Mouse (Mus musculus) erythroid progenitor cell, adult 5-6 weeks (primary cell): Measurements from ENCODE around the gene Akr1b10. TPM values are rescaled to one million over a fixed set of nuclear protein-coding genes. Genes with fewer than 3 reads are reported as not detected.
"Not testable (repeated sequence)": the region's sequence is repeated elsewhere in the genome, so short reads cannot be mapped to it uniquely, and the experiment has no call there.

ENCODE experiments used
- ATAC-seq: replicated peaks from 2 replicates; pipeline ENCODE4 v1.8.0; 2016; ENCODE audit warnings: moderate number of reproducible peaks, mild to moderate bottlenecking, moderate TSS enrichment, inconsistent platforms; ENCODE audit not compliant: poor library complexity, low FRiP score, severe bottlenecking
- total RNA-seq, 2 experiments: library from RNA; stranded (forward) in 1 of 2; stranded (reverse) in 1 of 2; fragments of 150-400 nt in 1 of 2; fragments of 186-747, 209-891 nt in 1 of 2; gene quantifications; 2 replicates each; pipeline versions ENCODE4 v1.2.3 to v1.2.4; 2015 to 2017; ENCODE audit warnings: low replicate concordance in 2 of 2

Gene Akr1b10
- total RNA-seq, 2 experiments from 2014 or later: 5.5 to 16.8 TPM

DNA sequence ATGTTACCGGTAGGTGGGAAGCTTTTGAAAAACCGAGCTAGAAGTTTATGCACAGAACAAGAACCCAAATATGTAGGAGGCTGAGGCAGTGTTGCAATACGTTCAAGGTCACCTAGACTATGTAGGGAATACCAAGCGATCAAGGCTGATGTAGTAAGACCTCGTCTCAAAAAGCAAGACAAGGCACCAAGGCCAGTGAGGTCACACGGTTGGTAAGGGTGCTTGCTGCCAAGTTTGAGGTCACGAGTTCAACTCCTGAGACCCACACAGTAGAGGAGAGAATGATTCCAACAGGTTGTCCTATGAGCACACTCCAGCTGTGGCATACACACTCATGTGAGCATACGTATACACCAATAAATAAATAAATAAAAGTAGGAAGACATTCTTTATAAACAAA lies 13.9 kb upstream of the Akr1b10 start:
- no peak for ATAC-seq

DNA sequence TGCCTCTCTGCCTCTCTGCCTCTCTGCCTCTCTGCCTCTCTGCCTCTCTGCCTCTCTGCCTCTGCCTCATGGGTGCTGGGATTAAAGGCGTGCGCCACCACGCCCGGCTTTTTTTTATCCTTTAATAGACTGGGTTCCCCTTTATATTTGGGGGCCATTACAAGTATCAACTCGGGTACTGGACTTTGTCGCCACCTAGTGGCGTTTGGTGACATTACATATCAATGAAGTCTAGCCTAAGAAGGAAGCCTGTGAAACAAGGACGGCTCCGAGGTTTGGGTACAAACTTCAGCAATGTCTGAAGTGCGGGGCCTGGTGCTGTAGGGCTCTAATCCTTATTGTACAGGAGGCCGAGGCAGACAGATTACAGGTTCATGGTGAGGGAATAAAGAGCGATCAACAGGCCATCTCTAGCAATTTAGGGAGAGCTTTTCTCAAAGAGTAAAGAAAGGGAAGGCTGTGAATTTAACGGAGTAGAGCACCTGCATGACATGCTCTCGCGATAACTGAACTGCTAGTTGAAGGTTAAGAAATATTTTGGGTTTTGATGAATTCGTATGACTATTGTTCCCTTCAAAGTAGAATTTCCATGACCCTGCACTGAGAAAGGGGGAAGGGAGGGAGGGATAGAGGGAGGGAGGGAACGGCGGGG lies 12.2 kb upstream of the Akr1b10 start:
- peak; percentile 71; the same call in 1 of the 2 replicates for ATAC-seq

DNA sequence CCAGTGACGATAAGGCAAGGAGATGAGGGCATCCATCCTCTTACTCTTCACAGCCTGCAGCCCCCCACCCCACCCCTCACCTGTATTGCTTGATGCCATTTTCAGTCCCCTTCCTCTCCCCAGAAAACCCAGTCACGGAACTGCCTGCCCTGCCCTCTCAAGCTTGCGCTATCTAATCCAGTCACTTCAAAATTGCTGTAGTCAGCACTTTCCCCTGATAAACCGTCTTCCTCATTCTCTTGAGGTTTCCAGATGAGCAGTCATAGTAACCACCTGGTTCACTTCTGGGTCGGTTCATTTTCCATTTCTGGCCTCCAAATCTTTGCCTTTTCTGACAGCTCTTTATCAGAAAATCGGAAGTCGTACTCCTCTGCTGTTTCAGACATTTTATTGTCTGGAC lies 10.2 kb upstream of the Akr1b10 start:
- no peak for ATAC-seq

DNA sequence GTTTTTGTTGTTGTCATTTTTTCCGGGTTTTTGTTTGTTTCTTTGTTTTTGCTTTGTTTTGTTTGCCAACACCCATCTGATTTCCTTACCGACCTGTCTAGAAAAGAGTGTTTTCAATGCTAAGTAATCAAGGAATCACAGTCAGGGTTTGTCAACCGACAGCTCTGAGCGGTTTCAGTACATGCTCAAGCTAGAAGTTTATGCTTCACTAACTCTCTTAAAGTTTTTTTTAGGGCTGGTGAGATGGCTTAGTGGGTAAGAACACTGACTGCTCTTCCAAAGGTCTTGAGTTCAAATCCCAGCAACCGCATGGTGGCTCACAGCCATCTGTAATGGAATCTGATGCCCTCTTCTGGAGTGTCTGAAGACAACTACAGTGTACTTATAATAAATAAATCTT lies 8.1 kb upstream of the Akr1b10 start:
- not testable (repeated sequence) for ATAC-seq

DNA sequence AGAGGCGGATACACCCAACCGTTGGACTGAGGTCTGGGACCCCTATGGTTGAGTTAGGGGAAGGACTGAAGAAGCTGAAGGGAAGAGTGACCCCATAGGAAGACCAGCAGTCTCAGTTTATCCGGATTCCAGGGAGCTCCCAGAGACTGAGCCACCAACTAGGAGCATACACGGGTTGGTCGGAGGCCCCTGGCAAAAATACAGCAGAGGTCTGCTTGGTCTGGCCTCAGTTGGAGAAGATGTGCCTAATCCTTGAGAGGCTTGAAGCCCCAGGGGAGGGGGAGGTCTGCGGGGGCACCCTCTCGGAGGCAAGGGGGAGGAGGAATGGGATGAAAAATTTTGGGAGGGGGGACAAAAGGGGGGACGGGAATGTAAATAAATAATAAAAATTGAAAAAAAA lies 617 bp upstream of the Akr1b10 start:
- no peak for ATAC-seq

DNA sequence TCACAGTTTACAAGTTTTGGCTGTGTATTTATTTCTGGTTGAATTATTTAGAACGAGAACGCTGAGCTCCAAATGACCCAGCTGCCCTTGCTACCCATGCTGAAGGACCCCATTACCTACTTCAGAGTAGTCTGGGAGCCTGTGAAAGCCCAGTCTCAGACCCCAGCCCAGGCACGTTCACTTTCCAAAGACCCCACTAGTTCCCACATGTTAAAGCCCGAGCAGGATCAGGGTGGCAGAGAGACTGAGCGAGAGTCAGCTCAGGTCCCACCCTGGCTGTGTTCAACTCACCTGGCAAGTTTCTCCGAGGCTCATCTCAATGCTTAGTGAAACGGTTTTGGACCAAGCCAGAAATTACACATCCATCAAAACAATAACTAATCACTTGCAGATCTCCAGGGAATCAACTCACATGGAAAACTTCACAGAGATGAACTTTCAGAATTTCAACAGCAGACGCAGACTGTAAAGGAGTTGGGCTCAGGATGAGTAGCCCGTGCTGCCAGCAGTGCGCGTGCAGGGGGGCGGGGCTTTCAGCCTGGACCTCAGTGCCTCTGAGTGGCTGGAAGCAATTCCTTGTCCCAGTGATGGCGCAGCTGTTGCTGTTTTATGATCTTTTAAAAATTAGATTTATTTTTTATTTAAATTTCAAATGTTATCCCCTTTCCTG lies 818 bp downstream of the Akr1b10 start:
- ATAC-seq: no peak

DNA sequence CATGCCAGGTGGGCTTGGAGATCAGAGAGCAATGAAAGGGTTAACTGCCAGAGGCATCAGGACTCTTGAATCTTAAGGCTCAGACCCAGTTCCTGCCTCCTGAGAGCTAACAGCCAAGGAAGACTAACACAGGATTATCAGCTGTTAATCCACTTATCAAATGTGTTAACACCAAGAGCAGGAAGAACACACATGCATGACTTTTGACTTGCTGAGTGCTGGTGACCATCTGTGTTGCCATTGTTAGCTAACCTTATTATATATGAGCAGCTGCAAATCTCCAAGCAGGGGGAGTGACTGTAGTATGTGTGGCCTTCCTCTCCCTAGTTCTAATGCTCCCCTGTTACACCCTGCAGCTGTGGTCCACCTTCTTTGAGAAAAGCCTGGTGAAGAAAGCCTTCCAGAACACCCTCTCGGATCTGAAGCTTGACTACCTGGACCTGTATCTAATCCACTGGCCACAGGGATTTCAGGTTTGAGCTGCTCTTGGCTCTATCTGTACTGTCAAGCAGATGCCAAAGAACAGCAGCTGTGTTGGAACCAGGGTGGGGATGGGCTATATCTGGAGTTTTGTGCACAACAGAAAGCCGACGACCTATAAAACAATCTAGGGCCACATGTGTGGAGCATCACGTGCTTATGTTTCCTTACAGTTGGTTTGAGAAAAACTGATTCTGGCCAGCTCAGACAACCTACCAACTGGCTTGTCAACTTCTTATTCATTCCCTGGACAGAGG lies 4.6 kb downstream of the Akr1b10 start:
- no peak for ATAC-seq

DNA sequence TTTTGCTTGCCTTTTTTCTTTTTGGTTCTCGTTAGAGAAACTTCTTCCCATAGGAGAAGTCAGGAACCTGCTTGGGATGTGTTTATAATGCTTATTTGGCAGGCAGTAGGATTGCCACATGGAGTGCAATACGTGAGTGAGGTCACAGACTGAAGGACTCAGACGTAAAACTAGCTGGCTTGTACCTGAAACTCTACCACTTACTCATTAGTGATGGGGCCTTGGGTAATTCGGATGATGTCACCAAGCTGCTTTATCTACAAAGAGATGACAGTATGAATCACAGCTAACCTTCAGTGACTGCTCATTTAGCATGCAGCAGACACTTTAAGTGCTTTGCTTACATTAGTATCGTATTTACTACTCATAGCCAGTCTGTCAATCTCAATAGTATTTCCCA lies 11.9 kb downstream of the Akr1b10 start:
- ATAC-seq: no peak

DNA sequence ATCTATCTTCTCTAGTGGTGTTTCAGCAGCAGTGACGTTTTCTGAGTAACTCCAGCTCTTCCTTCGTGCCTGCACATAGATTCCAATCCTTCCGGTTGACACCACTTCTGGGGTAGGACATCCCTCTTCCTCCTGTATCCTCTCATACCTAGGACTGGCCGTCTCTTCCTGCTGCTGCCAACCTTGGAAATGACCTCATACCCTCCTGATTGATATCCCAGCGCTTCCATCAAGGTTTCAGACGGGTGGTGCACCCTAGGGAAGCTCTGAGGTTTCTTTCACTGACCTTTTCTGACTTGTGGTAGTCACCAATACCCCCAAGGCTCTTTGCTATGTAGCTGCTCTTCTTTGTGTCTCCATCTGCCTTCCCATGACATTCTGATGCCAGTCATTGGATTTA lies 14.4 kb downstream of the Akr1b10 start:
- ATAC-seq: no peak

DNA sequence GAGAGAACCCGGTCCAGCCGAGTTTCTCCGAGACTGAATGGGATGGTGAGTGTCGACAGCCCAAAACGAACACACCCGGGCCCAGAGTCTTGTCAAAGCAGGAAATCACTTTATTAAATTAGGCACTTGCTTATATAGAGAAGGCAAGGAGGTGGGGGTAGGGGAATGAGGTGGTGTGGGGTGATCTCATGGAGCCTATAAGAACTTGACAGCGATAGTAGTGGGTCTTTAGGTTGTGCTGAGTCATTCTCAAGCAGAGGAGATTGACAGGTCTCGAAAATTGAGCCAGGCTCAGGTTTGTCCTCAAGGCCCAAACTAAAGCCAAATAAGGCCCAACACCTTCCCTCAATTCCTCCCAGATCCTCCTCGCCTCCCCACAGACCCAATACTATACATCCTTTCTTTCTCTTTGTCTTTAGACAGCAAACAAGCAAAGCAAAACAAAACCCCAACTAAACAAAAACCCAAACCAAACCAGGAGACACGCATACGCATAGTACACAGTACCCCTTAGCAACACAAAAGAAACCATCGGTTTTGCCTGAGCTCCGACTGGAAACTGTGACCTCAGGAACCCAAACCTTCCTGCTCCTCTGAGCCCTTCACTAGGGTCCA lies 15.7 kb downstream of the Akr1b10 start:
- no peak for ATAC-seq

DNA sequence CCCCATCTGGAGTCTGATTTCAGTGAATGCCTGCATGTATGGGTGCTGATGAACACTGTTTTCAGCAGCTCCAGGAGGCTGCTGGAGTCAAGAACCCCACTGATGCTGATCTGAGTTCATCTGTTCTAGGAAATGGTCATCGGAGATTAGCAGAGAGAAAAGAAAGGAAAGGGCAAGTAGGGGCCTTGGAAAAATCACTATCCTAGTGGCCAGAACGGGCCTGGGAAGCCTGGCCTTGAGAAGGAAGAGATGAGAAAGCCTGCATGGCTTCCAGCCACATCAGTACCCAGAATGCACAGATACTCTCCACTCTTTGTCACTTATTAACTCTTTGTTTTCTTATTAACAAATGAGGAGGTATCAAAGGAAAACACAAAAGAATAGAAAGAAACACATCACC lies 16.7 kb downstream of the Akr1b10 start:
- ATAC-seq: no peak

DNA sequence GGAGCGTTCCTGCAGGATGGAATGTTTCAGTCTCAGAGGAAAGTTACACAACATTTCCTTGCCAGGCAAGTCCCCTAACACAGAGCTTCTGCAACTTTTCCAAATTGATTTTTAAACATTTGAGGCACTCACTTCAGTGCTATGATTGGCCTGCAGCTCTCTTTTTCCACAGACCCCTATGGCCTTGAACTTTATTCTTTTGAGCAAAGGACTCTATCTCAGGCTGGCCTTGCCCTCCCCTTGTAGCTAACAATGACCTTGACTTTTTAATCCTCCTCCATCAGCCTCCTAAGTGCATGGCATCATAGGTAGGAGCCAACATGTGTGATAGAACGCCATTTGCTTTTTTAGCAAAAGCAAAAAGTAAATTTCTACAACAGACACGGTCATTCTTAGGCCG lies 22.7 kb downstream of the Akr1b10 start:
- ATAC-seq: no peak

DNA sequence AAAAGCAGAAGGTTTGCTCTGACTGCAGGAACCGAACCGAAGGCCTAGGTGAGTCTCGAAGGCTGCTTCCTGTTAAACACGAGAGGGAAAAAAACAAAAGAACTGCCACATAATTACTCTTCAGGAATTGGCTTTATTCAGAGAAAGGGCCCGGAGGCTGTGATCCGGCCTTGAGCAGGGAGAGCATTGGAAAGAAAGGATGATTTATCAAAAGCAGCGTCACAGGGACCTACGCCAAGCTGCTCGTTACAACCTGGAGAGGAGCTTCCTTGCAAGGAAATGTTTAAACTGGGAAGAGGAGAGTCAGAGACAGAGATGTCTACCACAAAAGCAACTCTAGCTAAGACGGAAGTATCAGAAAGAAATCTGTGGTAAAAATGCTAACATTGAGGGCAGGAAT lies 23.4 kb downstream of the Akr1b10 start:
- no peak for ATAC-seq

DNA sequence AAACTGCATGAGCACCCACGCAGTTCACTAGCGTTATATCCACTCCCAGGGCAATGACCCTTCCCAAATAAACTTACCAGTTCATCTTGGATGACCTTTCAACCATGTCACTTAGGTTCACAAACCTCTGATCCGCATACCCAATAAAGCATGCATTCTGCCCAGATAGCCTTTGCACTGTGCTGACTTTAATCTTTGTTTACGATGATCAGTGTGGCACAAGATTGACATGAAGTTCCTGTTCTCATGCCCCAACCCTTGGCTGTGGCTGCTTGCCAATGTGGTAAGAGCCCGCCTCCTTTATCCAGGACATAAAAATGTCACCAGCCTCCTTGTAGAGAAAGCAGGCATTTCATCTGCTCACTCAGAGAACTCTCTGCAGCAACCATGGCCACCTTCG lies 28.0 kb downstream of the Akr1b10 start, which contains the start of gene Akr1b7:
TSS of gene Akr1b7 (plus strand) at position 312 of the 400 bp plus-strand sequence.
- ATAC-seq: no peak

DNA sequence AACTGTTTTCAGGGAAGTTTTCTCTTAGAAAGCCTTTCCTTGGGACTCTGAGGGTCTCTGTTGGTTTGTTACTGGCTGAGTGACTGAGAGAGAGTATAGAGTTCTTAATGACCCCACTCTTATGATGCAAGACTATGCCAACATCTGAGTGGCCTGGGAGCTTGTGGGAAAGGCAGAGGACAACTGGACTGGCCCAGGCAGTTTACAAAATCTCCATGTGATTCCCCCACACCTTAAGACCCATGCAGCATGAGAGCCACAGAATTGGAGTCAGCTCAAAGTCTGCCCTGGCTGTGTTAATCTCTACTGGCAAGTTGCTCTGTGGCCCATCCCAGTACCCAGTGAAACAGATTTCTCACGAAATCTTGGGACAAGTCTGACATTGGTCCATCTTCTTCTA lies 28.7 kb downstream of the Akr1b10 start:
- ATAC-seq: no peak

DNA sequence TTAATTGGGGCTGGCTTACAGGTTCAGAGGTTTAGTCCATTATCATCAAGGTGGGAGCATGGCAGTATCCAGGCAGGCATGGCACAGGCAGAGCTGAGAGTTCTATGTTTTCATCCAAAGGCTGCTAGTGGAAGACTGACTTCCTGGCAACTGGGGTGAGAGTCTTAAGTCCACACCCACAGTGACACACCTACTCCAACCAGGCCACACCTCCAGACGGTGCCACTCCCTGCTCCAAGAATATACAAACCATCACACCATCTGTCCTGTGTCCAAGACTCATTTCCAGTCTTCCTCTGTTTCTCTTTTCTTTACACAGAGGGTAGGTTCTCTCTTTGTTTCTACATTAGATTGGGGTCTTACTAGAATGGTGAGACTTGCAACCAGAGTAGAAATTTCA lies 29.4 kb downstream of the Akr1b10 start:
- ATAC-seq: not testable (repeated sequence)

DNA sequence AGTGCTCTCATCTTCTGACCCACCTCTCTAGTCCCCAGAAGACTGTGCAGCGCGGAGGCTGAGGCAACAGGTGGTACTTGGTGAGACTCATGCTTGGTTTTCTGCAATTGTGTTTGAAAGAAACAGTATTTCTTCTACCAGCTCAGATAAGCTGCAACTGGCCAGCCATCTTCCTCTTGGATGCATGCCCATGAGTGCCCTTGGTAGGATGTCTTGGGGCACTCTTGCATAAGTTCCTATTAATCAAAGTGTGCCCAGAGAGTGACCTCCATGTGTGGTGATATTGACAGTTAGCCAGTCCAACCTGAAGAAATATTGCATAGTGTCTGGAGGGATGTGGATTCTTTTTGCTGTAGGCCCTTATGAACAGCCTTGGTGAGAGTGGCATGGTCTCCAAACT lies 32.5 kb downstream of the Akr1b10 start:
- no peak for ATAC-seq

DNA sequence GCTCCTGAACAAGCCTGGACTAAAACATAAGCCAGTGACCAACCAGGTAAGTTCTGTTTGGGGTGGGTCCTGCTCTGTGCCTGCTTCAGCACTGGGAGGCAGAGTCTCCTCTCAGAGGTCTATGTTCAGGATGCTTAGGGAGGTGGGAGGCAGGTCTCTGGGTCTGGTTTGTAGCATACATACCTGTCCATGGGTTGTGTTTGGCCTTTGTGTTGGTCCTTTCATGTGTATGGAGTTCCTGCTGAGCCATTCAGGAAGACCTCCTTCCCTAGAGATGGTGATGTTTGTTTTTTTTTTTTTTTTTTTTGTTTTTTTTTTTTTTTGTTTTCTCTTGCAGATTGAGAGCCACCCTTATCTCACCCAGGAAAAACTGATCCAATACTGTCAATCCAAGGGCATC lies 35.1 kb downstream of the Akr1b10 start:
- no peak for ATAC-seq

DNA sequence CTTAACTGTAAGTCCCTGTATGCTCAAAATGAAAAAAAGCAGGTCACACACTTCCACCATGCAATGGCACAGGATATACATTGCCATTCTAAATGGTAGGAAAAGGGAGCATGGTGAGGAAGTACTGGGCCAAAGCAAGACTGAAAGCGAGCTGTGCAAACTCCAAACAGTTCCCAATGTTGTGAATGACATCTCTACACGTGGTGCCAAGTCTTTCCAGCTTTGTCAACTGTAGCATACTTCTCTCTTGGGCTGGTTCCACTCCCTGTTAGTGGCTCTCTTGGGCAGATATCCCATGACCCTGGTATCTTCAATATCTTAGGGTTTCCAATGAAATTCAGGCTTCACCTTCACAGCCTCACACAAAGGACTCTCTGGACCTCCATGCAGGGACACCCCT lies 55.0 kb downstream of the Akr1b10 start:
- no peak for ATAC-seq

DNA sequence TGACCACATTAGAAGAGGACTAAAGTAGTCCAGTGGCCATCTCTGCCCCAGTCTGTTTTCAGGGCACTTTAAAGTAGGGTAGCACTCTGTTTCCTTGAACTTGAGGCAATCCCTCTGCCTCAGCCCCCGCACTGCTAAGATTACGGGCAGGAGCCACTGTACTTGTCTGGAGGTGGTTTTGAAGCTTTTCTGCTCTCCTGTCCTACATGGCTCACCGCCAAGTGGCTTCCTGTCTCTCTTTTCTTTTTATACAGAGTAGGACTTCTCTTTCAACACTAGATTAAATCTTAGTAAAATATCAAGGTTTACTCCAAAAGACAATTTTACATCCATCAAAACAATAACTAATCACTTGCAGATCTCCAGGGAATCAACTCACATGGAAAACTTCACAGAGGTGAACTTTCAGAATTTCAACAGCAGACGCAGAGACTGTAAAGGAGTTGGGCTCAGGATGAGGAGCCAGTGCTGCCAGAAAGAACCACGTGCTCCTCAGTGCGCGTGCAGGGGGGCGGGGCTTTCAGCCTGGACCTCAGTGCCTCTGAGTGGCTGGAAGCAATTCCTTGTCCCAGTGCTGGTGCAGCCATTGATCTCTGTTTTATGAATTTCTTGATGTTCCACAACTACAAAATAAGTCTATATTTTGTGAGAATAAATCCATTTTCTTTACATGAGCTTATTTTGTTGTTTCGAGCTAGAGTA lies 57.7 kb downstream of the Akr1b10 start:
- ATAC-seq: no peak; the same call in 1 of the 2 replicates
